Mouse (Mus musculus) skeletal muscle tissue, adult 2 months (tissue): ENCODE measurements around the gene Sfxn1.

Experiments
- DNase-seq: peaks from one replicate; pipeline ENCODE4 v3.0.0-alpha.2; 2012; ENCODE audit warnings: low read depth, low spot score

The Sfxn1 gene

DNA sequence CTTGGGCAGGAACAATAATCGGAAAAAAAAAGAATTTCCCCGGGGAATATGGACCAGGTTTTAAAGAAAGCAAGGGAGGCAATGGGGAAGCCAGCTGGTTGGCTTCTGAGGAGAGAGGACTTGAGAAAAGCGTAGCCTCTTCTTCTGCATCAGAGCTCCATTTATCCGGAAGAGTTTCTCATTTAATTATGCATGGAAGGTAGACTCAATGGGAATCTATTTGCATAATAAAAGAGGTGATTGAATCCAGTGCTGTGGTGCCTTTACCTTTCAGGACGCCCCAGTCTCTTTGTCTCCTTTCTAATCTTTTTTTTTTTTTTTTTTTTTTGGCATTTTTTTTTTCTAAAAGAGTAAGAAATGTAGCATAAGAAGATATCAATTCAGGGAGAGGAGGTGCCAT, 46.7 kb downstream of the Sfxn1 start:
- DNase-seq = no peak

DNA sequence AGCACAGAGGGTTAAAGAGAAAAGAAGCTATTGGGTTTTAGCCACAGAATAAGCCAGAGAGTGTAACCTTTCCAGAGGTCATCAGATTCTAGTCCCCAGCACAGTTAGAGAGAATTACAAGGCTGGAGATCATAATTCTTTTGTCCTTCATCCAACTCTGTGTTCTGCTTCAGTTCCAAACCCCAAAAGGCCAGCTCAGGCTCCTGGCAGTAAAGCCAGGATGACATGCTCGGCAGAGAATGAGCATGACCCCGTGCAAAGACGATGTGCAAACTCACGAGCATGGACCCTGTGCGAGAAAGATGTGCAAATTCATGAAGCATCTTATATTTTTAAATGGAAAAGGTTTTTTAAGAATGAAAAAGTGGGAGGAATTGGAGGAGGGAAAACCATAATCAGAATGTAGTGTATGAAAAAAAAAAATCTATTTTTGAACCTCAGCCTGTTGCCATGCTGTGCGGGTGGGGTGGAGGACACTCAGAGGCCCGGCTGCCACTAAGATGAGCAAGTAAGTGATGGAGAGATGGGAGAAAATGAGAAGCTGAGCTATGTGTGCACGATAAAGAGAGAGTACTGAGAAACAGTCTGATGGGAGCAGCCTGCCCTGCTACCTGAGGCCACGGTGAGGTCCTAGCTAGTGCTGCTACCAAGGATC, 66.2 kb downstream of the Sfxn1 start:
- DNase-seq = peak; percentile 70

DNA sequence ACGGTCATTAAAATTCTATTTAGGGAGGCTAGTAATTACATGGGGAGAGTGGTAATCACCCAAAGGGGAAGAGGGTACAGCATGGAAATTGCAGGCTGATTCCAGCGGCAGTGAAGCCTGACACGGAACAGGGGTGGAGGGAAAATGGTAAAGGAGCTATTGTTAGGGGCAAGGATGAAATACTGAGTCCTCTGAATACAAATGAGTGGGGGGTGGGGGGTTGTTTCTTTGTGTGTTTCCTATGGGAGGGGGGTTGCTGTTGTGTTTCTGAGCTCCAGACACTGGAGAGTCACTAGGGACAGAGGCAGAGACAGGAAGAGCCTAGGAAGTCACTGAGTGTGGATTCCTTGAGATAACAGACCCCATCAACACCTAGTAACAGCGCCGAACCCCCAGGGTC, 72.1 kb downstream of the Sfxn1 start:
- DNase-seq = no peak

DNA sequence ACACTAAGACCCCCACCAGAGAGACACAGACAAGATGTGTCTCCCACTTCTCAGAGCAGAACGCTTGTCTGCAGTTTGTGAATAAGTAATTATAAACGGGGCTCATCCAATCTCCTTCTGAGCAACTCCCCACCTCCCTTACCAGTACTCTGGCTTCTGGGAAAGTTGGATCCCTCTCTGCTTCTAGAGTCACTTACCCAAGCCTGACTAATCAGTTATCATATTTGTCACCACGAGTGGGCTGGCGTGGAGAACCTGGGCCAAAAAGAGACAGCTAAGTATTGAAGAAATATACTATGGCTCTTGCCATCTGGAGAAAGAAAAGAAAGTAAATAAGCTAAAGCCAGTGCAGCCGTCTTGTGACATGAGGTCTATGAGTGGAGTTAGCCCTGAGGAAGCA, 73.0 kb downstream of the Sfxn1 start:
- no peak for DNase-seq

DNA sequence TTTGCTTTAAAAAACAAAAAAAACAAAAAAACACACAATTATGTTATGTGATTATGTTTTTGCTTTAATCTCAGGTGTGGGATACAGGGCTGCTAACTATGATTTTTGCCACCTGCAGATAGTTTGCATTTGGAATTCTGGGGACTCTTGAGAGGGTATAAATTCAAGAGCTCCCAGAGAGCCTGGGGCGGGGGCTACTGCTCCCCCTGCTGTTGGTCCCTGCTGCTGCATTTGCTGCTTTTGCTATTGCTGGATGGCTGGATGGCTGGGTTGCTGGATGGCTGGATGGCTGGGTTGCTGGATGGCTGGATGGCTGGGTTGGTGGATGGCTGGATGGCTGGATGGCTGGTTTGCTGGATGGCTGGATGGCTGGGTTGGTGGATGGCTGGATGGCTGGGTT, 75.7 kb downstream of the Sfxn1 start:
- no peak for DNase-seq

DNA sequence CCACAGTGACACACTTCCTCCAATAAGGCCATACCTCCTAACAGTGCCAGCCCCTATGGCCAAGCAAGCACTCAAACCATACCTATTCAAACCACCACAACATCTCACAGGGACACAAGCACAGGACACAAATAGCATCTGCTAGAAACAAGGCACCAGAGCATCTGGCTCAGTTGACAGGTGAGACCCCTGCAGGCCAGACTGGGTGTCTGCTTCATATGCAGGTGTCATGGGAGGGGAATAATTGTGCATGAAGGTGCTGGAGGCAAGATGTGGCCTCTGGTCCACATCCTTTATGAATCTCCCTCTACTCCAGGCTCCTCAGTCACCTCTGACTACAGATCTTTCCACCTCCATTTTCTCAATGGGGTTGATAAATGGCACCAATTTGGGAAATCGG, 80.8 kb downstream of the Sfxn1 start:
- no peak for DNase-seq

DNA sequence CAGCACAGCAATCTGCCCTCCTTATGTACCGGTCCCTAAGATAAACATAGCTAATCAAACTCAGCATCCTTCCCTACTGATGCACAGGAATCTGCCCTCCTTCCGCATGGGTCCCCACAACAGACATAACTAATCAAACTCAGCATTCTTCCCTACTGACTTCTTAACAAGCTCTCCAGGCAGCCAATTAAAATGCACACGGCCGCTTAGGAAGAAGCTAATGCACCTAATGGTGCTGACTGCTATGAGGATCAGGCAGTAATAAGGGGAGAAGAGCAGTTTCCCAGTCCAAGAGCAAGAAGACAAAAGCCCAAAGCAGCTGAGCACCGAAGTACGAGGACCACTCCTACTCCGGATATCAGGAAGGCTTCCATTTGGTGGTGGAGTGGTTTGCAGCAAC, 81.2 kb downstream of the Sfxn1 start:
- DNase-seq = no peak

DNA sequence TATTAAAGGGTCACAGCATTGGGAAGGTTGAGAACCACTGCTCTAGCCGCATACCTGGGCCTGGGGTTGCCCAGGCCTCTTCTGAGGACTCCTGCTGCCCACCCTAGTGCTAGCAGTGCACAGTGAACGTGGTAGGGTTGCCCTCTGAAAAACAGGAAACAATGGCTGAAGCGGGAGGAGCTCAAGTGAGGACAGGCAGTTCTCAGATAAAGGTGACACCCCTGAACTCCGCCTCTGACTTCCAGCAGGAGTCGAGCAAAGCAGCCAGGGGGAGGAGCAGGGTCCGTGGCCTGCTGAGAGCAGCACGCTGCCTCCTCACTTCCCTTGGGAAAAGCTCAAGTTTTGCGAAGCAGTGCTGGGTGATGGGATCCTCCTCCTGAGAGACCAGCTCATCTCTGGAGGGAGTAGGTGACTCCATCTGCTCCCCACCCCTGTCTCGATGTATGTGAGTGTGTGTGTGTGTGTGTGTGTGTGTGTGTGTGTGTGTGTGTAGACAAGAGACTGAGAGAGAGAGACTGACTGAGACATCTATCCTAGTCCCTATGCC, 82.1 kb downstream of the Sfxn1 start:
- no peak for DNase-seq

DNA sequence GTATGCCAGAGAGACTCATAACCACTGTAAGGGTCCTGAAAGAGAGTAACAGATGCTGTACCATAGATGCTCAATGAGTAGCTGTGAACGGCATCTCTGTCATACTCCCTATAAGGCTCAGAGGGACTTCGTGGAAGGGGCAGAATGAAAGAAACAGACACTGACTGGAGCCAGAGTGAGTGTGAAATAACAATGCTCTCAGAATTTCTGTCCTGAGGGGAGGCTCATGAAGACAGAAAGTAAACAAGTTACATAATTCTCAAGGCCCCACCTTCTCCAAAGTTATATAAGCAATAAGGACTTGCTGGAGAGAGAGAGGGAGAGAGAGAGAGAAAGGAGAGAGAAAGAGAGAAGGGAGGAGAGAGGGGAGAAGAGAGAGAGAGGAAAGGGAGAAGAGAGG, 84.2 kb downstream of the Sfxn1 start:
- DNase-seq = peak; percentile 63
